Mouse (Mus musculus) lung, embryonic 14.5 days (tissue): ENCODE measurements around the gene Slco3a1. TPM values are rescaled to one million over a fixed set of nuclear protein-coding genes. Genes with fewer than 3 reads are reported as not detected.

ENCODE experiments used
- ATAC-seq: fragments of 200-750 bp; cut with Nextera tagmentation; 2 replicates; pipeline ENCODE4 v1.8.0; 2017; ENCODE audit warnings: mild to moderate bottlenecking, moderate TSS enrichment, moderate library complexity; ENCODE audit not compliant: insufficient read depth
- DNase-seq: peaks from one replicate; pipeline ENCODE4 v3.0.0-alpha.2; 2015
- H3K27ac ChIP-seq: fragments of 300-500 bp; sonication (generic); 2 replicates; pipeline ENCODE4 v1.5.1; 2014; ENCODE audit warnings: low read depth, mild to moderate bottlenecking, moderate library complexity
- H3K27me3 ChIP-seq: fragments of 300-500 bp; sonication (generic); 2 replicates; pipeline ENCODE4 v1.6.1; 2014; ENCODE audit warnings: low read length, control low read depth; ENCODE audit not compliant: insufficient read depth
- H3K36me3 ChIP-seq: fragments of 300-500 bp; sonication (generic); 2 replicates; pipeline ENCODE4 v1.6.1; 2014; ENCODE audit warnings: control low read depth; ENCODE audit not compliant: insufficient read depth
- H3K4me1 ChIP-seq: fragments of 300-500 bp; sonication (generic); 2 replicates; pipeline ENCODE4 v1.6.1; 2014; ENCODE audit warnings: antibody characterized with exemption, control low read depth; ENCODE audit not compliant: insufficient read depth
- H3K4me2 ChIP-seq: fragments of 300-500 bp; sonication (generic); 2 replicates; pipeline ENCODE4 v1.6.1; 2014; ENCODE audit warnings: mild to moderate bottlenecking
- H3K4me3 ChIP-seq: fragments of 300-500 bp; sonication (generic); 2 replicates; pipeline ENCODE4 v1.5.1; 2014; ENCODE audit warnings: low read depth, low read length
- H3K9ac ChIP-seq: fragments of 300-500 bp; sonication (generic); 2 replicates; pipeline ENCODE4 v1.6.1; 2014
- H3K9me3 ChIP-seq: fragments of 300-500 bp; sonication (generic); 2 replicates; pipeline ENCODE4 v1.6.1; 2016; ENCODE audit warnings: low read depth, low read length, control low read depth
- CTCF ChIP-seq: IDR thresholded peaks from 2 replicates; pipeline ENCODE4 v1.5.1; 2016; ENCODE audit warnings: antibody characterized with exemption, low read depth
- WGBS: fragments of 180-500 bp; shearing (Covaris S2); extraction: QIAGEN DNeasy Blood & Tissue Kit; methylation state at CpG from one replicate; pipeline ENCODE4 v1.1.7; 2014; 5-methylcytosine and 5-hydroxymethylcytosine counted together
- polyA plus RNA-seq: library from polyadenylated mRNA; unstranded; fragments of >200 nt; fragmentation: Nextera tagmentation; extraction: Ambion mirVana; gene quantifications from 2 replicates; pipeline ENCODE4 v1.2.1, GENCODE M21; 2014

Slco3a1 gene
- polyA plus RNA-seq, 1 experiment from 2014 or later: 4.2 TPM

- Histone ChIP-seq H3K27me3 (no peaks in the 10 kb centered on the region), H3K27ac (no peak overlapping the region), H3K9me3 (no peaks in the 10 kb centered on the region), H3K9ac (no peak overlapping the region), H3K4me3 (no peak overlapping the region), H3K4me2 (no peak overlapping the region), H3K36me3 (no peaks in the 10 kb centered on the region), H3K4me1 (no peaks in the 10 kb centered on the region)
- 77% methylated on average over 3 of the region's 3 CpGs for WGBS
- ATAC-seq (no peak), DNase-seq (no peak)
- no peak for TF ChIP-seq CTCF
These were observed 66.9 kb downstream of the Slco3a1 start for GRCm38 (mm10) chr7:74487727-74488126.

DNA sequence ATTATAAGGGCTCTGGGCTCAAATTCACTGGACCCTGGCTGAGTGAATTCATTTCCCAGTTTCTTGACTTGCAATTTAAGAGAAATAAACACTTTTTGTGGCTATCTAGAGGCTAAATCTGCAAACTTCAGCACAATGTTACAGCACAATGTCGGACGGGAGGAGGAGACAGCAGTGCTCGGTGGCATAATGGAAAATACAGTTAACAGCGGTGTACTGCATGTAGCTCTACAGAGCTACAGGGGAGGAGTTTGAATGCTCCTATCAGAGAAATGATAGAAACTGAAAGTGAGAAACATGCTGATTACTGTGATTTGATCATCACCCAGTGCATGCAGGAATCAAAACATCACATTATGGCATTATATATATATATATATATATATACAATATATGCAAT lies 68.5 kb downstream of the Slco3a1 start:
- Histone ChIP-seq H3K27me3 (no peaks in the 10 kb centered on the region), H3K9me3 (no peaks in the 10 kb centered on the region), H3K36me3 (no peaks in the 10 kb centered on the region), H3K4me1 (no peaks in the 10 kb centered on the region), H3K4me2 (no peak overlapping the region), H3K9ac (no peak overlapping the region), H3K4me3 (no peak overlapping the region), H3K27ac (no peak overlapping the region)
- DNase-seq: no peak
- 90% methylated on average over 4 of the region's 4 CpGs for WGBS
- no peak for TF ChIP-seq CTCF
- ATAC-seq: no peak

DNA sequence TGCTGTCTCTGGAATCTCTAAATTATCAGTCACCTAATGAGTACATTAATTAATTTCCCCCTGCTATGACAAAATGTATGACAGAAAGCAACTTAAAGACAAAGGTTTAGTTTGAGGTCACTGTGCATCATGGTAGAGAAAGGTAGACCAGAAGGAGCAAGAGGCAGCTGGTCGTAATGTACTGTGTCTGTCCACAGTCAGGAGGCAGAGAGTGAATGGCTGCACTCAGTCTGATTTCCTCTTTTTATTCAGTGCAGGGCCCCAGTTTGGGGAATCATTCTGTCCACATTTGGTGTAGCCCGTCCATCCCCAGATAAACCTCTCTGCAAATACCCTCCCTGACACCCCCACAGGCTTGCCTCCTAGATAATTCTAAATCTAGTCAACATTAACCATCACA lies 68.9 kb downstream of the Slco3a1 start:
- 80% methylated on average over 2 of the region's 2 CpGs for WGBS
- DNase-seq (no peak), ATAC-seq (no peak)
- Histone ChIP-seq H3K9ac (no peak overlapping the region), H3K4me1 (no peaks in the 10 kb centered on the region), H3K4me2 (no peak overlapping the region), H3K4me3 (no peak overlapping the region), H3K27me3 (no peaks in the 10 kb centered on the region), H3K9me3 (no peaks in the 10 kb centered on the region), H3K36me3 (no peaks in the 10 kb centered on the region), H3K27ac (no peak overlapping the region)
- TF ChIP-seq CTCF: no peak

DNA sequence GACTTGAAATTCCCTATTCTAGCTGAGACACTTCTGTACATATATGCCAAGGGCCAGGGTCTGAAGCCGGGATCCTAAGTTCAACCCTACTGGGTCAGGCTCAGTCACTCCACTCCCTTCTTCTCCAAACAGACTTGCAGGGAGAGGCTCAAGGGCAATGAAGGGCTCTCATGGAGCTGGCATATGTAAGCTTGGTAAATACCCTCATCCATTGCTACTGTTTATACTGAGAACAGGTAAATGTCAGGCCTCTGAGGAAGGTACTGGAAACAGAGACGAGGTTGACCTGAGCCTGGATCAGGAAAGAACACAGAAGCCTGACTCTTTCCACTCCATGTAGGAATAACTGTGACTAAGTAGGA lies 70.6 kb downstream of the Slco3a1 start:
- Histone ChIP-seq H3K36me3 (no peaks in the 10 kb centered on the region), H3K9me3 (no peaks in the 10 kb centered on the region), H3K9ac (no peak overlapping the region), H3K4me2 (no peak overlapping the region), H3K4me1 (no peaks in the 10 kb centered on the region), H3K4me3 (no peak overlapping the region), H3K27me3 (no peaks in the 10 kb centered on the region), H3K27ac (no peak overlapping the region)
- TF ChIP-seq CTCF: no peak
- no peak for ATAC-seq
- DNase-seq: no peak
- 56% methylated on average over 2 of the region's 2 CpGs for WGBS

DNA sequence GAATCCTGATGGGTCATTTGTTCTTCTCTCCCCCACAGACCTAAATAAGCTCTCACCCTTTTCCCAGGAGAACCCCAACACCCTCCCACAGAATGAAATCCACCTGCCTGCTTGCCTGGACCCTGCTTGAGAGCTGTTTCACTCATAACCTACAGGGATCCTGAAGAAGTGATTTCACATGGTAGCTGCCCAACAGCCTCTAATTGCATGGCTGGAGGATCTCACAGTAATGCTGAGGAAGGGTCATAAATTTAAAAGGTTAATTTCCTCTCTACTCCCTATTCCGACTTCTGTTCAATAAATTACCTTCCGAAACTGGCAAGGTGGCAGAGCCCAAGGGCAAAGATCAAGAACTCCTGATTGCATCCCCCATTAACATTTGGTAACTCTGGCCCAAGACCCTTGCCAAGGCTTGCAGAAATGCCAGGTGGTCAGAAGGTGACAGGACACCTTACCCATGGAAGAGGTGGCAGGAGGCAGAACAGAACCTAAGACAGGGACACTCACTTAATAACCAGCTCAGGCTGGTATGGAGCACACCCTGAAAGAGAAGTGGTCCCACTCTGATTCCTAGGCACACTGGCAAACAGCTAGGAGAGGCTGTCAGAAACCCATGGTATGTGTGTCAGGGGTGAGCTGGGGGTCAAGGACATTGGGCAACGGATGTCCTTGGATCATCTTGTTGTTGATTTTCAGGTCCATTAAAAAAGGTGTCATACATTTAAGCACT lies 71.1 kb downstream of the Slco3a1 start:
- H3K27ac ChIP-seq: no peak overlapping the region
- WGBS: 80% methylated on average over 3 of the region's 3 CpGs
- no peak overlapping the region for H3K4me3 ChIP-seq
- H3K9ac ChIP-seq: no peak overlapping the region
- no peaks in the 10 kb centered on the region for H3K4me1 ChIP-seq
- no peaks in the 10 kb centered on the region for H3K27me3 ChIP-seq
- no peak for ATAC-seq
- no peak for DNase-seq
- no peaks in the 10 kb centered on the region for H3K9me3 ChIP-seq
- no peaks in the 10 kb centered on the region for H3K36me3 ChIP-seq
- no peak overlapping the region for H3K4me2 ChIP-seq
- TF ChIP-seq CTCF: no peak

GRCm38 (mm10) chr7:74471740-74472139 lies 82.8 kb downstream of the Slco3a1 start:
- ATAC-seq: no peak
- no peak overlapping the region for H3K4me2 ChIP-seq
- H3K4me3 ChIP-seq: no peak overlapping the region
- WGBS: 72% methylated on average over 7 of the region's 7 CpGs
- H3K9ac ChIP-seq: no peak overlapping the region
- no peaks in the 10 kb centered on the region for H3K9me3 ChIP-seq
- TF ChIP-seq CTCF: no peak
- H3K27ac ChIP-seq: no peak overlapping the region
- H3K4me1 ChIP-seq: no peaks in the 10 kb centered on the region
- no peak for DNase-seq
- H3K27me3 ChIP-seq: no peaks in the 10 kb centered on the region
- no peaks in the 10 kb centered on the region for H3K36me3 ChIP-seq

- Histone ChIP-seq H3K4me1 (no peaks in the 10 kb centered on the region), H3K27ac (no peak overlapping the region), H3K9ac (no peak overlapping the region), H3K4me2 (no peak overlapping the region), H3K4me3 (no peak overlapping the region), H3K27me3 (no peaks in the 10 kb centered on the region), H3K9me3 (no peaks in the 10 kb centered on the region), H3K36me3 (no peaks in the 10 kb centered on the region)
- TF ChIP-seq CTCF: no peak
- no peak for ATAC-seq
- 79% methylated on average over 4 of the region's 4 CpGs for WGBS
- DNase-seq: no peak
These were observed 87.7 kb downstream of the Slco3a1 start for GRCm38 (mm10) chr7:74466886-74467285.
